In the genomic region with DNA sequence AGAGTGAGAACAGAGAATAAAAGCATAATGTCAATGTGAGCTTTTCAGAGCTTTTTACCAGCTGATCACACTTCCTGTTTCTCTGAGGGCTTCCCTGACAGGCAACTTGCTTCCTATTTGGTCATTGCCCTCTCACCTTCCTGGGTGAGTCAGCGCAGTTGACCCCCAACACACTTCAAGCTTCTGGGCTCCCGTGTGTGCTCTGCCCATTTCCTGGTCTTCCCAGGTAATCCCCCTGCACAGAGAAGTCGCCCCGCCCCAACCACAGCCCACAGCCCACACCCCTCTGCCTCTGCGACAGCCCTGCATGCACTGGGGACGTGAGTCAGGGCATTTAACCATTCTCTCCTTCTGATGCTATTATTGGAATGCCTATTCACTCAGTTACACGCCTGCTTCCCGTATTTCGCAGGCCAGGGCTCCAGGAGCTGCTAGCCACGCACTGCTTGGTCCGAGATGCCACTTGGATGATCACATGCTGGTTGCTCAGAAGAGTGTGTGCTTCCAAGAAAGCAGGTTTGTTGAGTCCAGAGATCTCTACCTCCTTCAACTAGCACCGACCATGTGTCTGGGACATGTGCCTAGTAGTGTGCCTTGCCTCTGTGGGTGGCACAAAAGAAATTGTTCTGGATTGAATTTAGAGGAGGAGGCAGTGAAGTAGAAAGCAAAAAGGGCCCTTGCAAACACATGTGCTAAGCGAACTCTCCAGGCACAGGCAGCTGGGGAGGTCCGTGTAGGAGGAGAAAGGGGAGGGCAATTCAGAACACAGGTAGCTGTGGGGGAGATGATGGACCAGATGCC, we compare ENCODE assay signal across 8 mouse cellular contexts.
DNase-seq lines count a peak whose midpoint lies in the region; ATAC-seq and TF ChIP-seq lines count a peak whose summit lies in the region.

No protein-coding gene starts in this region.

- H3K9ac ChIP-seq in hindbrain, postnatal 0 days (replicated peaks; ENCODE audit: low read length), result no peak overlapping the region
- H3K9ac ChIP-seq in hindbrain, embryonic 16.5 days (ENCODE audit: low read depth, low read length), result no peak overlapping the region
- H3K9ac ChIP-seq in ES-E14 (ENCODE audit: insufficient read depth, low read depth, low read length, poor library complexity, severe bottlenecking), result no peak overlapping the region

- WGBS in hindbrain, postnatal 0 days, result 55% methylated on average over 14 of the region's 14 CpGs
- 48% methylated on average over 14 of the region's 14 CpGs for WGBS in hindbrain, embryonic 16.5 days

- in situ Hi-C loops in ES-E14 (cut with MboI; ENCODE audit: low sequenced_read_pairs in 2 of 2, unreplicated experiment in 2 of 2), result no loop called here

- H3K4me3 ChIP-seq in hindbrain, postnatal 0 days (ENCODE audit: low read length), result no peak overlapping the region
- no peak overlapping the region for H3K4me3 ChIP-seq in hindbrain, embryonic 16.5 days (ENCODE audit: low read length)
- H3K4me3 ChIP-seq in ES-E14 (ENCODE audit: insufficient read depth in 1 of 2, low read depth in 1 of 2, low read length in 2 of 2, poor library complexity in 1 of 2, severe bottlenecking in 1 of 2), result no peak overlapping the region
- no peak overlapping the region for H3K4me3 ChIP-seq in embryonic fibroblast, embryonic 13.5 days (ENCODE audit: insufficient read depth, low read length)
- peak overlapping the region; percentile 89 for H3K4me3 ChIP-seq in megakaryocyte, embryonic 14.5 days (replicated peaks)

- H3K9me3 ChIP-seq in hindbrain, postnatal 0 days (ENCODE audit: low read length), result no peaks in the 10 kb centered on the region
- no peaks in the 10 kb centered on the region for H3K9me3 ChIP-seq in hindbrain, embryonic 16.5 days (ENCODE audit: control insufficient read depth, low read length)
- no peaks in the 10 kb centered on the region for H3K9me3 ChIP-seq in ES-E14 (ENCODE audit: control insufficient read depth, insufficient read depth, low read depth, low read length)
- no peaks in the 10 kb centered on the region for H3K9me3 ChIP-seq in megakaryocyte, embryonic 14.5 days

- no peaks in the 10 kb centered on the region for H3K27me3 ChIP-seq in hindbrain, postnatal 0 days (ENCODE audit: insufficient read depth, low read length)
- H3K27me3 ChIP-seq in hindbrain, embryonic 16.5 days (replicated peaks; ENCODE audit: control insufficient read depth, insufficient read depth, low read length), result no peaks in the 10 kb centered on the region
- no peaks in the 10 kb centered on the region for H3K27me3 ChIP-seq in megakaryocyte, embryonic 14.5 days (replicated peaks)

- H3K36me3 ChIP-seq in hindbrain, postnatal 0 days (ENCODE audit: insufficient read depth, low read length), result no peaks in the 10 kb centered on the region
- no peaks in the 10 kb centered on the region for H3K36me3 ChIP-seq in hindbrain, embryonic 16.5 days (ENCODE audit: control insufficient read depth, insufficient read depth, low read length)
- H3K36me3 ChIP-seq in ES-E14 (ENCODE audit: control insufficient read depth, insufficient read depth, low read length, poor library complexity, severe bottlenecking), result no peaks in the 10 kb centered on the region
- peaks cover 12% of the 10 kb centered on the region for H3K36me3 ChIP-seq in megakaryocyte, embryonic 14.5 days (replicated peaks; ENCODE audit: low read length)

- H3K4me2 ChIP-seq in hindbrain, postnatal 0 days (ENCODE audit: low read depth, low read length), result no peak overlapping the region
- H3K4me2 ChIP-seq in hindbrain, embryonic 16.5 days (ENCODE audit: low read length), result no peak overlapping the region

- no peaks in the 10 kb centered on the region for H3K4me1 ChIP-seq in hindbrain, postnatal 0 days (ENCODE audit: insufficient read depth, low read length)
- no peaks in the 10 kb centered on the region for H3K4me1 ChIP-seq in hindbrain, embryonic 16.5 days (ENCODE audit: control insufficient read depth, insufficient read depth, low read depth, low read length)
- H3K4me1 ChIP-seq in ES-E14 (ENCODE audit: control insufficient read depth in 2 of 2, insufficient read depth in 2 of 2, low read length in 2 of 2, poor library complexity in 1 of 2), result peaks cover 0 to 5% of the 10 kb centered on the region in 2 experiments; a peak in 1 of 4 replicates
- peaks cover 13% of the 10 kb centered on the region for H3K4me1 ChIP-seq in embryonic fibroblast, embryonic 13.5 days (ENCODE audit: control insufficient read depth, insufficient read depth, low read length)
- peaks cover 91% of the 10 kb centered on the region for H3K4me1 ChIP-seq in megakaryocyte, embryonic 14.5 days

- TF ChIP-seq CTCF in hindbrain, postnatal 0 days (IDR thresholded peaks at IDR 0.05; ENCODE audit: low read depth), result no peak
- TF ChIP-seq CTCF in embryonic fibroblast, embryonic 13.5 days (IDR thresholded peaks at IDR 0.05; ENCODE audit: borderline replicate concordance, insufficient read depth, low read length), result no peak

- H3K27ac ChIP-seq in hindbrain, postnatal 0 days, result no peak overlapping the region
- no peak overlapping the region for H3K27ac ChIP-seq in hindbrain, embryonic 16.5 days (ENCODE audit: low read depth, low read length)
- H3K27ac ChIP-seq in ES-E14 (ENCODE audit: insufficient read depth, low read depth, low read length, poor library complexity, severe bottlenecking), result peak overlapping the region; percentile 27; the same call in 1 of the 2 replicates
- peak overlapping the region; percentile 61 for H3K27ac ChIP-seq in embryonic fibroblast, embryonic 13.5 days (ENCODE audit: insufficient read depth, low read length)

- 0 out of 2 replicates have a peak, but pooled peaks have one; percentile 21 for ATAC-seq in hindbrain, postnatal 0 days
- no peak for ATAC-seq in hindbrain, embryonic 16.5 days

- no peak for DNase-seq in hindbrain, postnatal 0 days (ENCODE audit: low spot score)
- no peak for DNase-seq in ES-E14 (ENCODE audit: low read depth, low spot score)
- peak; percentile 73 to 79 for DNase-seq in left cerebral cortex, adult 9 months (ENCODE audit: low spot score in 2 of 2)
- DNase-seq in urinary bladder, postnatal 36 days (ENCODE audit: low spot score in 2 of 2), result peak; percentile 37 to 68
- DNase-seq in ovary, postnatal 14 days (ENCODE audit: low spot score), result no peak

- TF ChIP-seq POLR2A in embryonic fibroblast, embryonic 13.5 days (IDR thresholded peaks at IDR 0.05; ENCODE audit: low read depth, low read length), result no peak

TF ChIP-seq in ES-E14, 5 proteins besides CTCF, POLR2A, EP300 and RAD21:
- TF ChIP-seq ZNF384 (IDR thresholded peaks at IDR 0.05; ENCODE audit: low read depth, low read length) (no peak), ZC3H11A (IDR thresholded peaks at IDR 0.05; ENCODE audit: borderline replicate concordance, low read depth, low read length) (no peak)

Comparison
In these comparisons a context has a peak if more than half of its experiments do, and no peak if none do; other contexts are left out.
1. DNase-seq: peak in left cerebral cortex, adult 9 months (2 of 2) and urinary bladder, postnatal 36 days (2 of 2); none in hindbrain, postnatal 0 days (single experiment), ES-E14 (single experiment) and ovary, postnatal 14 days (single experiment).
2. H3K27ac ChIP-seq: peak in ES-E14 (single experiment) and embryonic fibroblast, embryonic 13.5 days (single experiment); none in hindbrain, postnatal 0 days (single experiment) and hindbrain, embryonic 16.5 days (single experiment).